Mouse (Mus musculus) bone marrow macrophage, adult 2 months (primary cell): ENCODE measurements around the gene Lamtor4.

Experiments used
- CTCF ChIP-seq: IDR thresholded peaks from 2 replicates; pipeline ENCODE4 v1.5.1; 2012; ENCODE audit warnings: low read depth, mild to moderate bottlenecking, low read length, moderate library complexity
- POLR2A ChIP-seq: IDR thresholded peaks from 2 replicates; pipeline ENCODE4 v1.6.1; 2012; ENCODE audit warnings: mild to moderate bottlenecking, low read depth, low read length, borderline replicate concordance

- TF ChIP-seq POLR2A (no peak), CTCF (no peak)
Measured at GRCm38 (mm10) chr5:138280425-138280768, 25.1 kb downstream of the Lamtor4 start.
